Mouse (Mus musculus): ENCODE data around the gene Akap11.

Akap11 gene

DNA sequence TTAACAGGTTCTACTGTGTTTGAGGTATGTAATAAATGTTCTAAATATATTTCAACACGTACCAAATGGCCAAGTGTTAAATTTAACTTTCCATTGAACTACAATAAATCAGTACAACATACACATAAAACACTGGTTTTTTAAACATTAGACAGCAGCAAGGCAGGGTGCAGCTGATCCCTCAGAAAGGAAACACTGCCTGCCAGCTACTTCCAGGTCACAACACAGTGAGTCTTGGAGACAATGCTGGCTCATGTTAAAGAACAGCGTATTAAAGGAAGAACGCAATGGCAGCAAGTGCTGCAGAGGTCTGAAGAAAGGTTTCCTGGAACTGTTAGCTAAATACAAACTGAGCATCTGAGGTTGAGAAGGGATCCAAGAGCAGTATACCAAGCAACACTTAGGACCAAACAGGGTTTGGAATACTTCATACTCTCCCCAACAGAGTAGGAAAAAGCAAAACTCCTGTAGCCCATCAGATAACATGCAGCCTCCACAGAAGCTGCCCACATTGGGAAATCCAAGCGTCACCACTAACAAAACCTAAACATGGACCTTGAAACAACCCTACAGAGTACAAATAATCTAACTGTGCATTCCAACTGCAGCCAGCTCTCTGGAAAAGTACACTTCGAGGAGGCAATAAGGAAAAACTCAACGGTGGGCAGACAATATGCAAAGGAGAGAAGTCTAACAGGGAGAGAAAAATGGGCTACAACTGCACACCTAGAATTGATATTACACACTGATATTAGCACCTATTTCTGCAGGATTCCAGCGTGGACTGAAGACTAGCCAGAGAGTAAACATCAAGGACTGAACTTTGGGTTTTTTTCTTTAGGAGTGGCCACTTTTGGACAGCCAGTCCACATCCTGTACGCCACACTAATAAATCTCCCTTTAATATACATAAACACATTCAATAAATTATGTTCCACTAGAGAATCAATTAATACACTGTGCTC is 7.9 kb downstream of the Akap11 start:
- DNase-seq (ENCODE audit: extremely low read depth, low read depth), result no peak

DNA sequence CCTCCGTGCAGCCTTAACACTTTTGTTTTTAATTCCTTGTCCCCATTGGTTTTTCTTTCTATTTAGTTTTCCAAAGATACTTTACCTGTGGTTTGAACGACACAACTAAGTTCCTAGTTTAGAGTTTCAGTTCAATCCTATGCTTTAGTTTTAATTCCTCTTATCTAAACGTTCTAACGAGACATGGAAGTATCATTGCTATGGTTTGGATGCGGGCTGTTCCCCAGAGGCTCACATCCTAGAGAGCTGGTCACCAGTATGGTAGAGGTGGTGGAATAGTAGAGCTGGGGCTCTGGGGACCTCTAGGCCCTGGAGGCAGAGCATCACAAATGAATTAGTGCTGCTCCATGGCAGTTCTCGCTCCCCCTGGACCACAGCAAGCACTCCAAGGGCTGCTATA is 9.7 kb downstream of the Akap11 start:
- DNase-seq (ENCODE audit: extremely low read depth, low read depth), result no peak

DNA sequence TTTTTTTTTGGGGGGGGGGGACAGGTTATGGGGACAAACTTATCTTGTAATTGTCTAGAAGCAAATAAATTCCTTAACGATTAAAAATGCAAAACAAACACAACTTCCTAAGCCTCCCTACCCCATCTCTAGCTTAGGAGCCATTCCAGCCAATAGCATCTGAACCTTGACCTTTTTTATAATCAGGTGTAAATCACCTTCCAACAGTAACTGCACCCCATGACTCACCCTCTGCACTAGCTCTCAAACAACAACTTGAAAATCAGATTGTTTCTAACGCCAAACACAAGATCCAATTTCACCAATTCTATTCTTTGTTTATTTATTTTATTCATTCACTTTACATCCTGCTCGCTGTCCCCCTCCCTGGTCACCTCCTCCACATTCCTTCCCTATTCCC is 10.1 kb downstream of the Akap11 start:
- no peak for DNase-seq (ENCODE audit: extremely low read depth, low read depth)

DNA sequence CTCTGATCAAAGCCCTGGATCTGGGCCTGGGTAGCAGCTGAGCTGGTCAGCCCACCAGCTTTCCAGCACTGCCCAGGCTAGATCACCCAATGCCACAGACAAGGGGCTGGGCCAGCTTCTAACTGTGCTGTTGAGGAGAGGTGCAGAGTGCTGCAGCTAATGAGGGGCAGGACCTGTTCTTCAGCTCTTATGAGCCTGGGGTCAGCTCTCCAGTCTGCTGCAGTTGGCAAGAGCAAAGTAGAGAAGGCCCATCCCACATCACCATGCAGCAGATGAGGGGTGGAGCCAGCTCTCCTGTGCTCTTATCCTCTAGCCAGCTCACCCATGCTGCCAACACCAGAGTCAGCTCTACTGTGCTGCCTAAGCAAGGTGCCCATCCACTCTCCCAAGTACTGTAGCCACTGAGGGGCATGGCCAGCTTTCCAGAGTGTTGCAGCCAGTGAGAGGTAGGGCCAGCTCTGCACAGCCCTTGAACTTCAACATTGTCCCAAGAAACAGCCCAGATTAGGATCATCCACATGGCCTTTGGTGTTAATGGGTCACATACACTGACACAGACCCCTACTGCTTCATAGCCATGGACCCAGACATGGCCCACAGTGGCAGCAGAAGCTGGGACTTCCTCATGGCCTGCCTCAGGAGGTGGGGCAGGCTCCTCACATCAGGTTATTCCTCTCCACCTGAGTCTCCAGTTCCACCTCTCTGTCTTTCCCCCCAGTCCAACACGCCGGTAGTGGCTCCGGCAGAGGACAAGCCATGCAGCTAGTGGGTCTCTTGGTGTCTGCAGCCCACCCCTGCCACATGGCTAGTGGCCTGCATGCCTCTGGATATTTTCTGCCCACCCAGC is 10.8 kb downstream of the Akap11 start:
- DNase-seq (ENCODE audit: extremely low read depth, low read depth), result no peak

DNA sequence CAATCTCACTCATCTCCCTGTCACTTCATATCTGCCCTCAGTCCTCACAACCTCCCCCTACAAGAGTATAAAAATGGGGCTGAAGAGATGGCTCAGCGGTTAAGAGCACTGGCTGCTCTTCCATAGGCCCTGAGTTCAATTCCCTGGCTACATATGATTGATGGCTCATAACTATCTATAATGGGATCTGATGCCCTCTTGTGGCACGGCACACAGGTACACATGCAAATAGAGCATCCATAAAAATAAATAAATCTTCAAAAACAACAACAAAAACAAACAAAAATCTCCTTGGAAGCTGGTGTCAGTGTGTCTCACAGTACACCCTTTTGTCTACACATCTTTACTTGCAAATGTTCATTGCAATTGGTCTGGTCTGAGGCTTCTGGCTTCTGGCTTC is 11.5 kb downstream of the Akap11 start:
- DNase-seq (ENCODE audit: extremely low read depth, low read depth), result no peak

DNA sequence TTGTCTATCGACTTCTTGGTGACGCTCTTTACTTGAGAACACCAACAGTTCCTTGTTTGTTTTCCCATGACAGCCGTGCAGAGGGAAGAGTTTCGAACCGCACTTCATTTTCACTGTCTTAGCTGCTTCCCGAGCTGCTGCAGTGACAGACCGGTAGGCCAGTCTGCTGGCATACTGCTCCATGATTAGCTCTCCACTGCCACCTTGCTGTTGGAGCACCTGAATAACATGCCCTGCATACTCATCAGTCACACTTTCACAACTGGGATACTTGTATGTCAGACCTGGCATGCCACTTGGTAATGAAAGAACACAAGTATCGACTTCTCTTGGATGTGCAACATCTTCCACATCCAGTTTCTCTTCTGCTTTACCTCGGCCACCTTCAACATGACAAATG is 25.9 kb downstream of the Akap11 start:
- no peak for DNase-seq (ENCODE audit: extremely low read depth, low read depth)

DNA sequence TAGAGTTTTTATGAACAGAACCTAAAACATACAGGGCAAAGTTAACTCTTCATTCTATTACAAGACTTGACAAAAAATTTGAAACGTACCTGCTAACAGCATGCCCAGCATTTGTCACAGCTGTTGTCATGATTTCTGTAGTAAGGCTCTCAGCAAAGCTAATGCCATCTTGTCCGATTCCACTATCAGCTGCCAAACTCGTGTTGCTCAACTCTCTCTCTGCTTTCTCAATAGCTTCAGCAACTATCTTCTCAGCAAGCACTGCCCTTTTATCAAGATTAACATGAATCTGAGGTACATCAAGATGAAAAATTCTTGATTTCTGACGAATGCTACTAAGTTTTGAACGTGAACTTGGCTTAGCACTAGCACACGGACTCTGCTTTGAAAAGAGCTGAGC is 26.8 kb downstream of the Akap11 start:
- DNase-seq (ENCODE audit: extremely low read depth, low read depth), result no peak

DNA sequence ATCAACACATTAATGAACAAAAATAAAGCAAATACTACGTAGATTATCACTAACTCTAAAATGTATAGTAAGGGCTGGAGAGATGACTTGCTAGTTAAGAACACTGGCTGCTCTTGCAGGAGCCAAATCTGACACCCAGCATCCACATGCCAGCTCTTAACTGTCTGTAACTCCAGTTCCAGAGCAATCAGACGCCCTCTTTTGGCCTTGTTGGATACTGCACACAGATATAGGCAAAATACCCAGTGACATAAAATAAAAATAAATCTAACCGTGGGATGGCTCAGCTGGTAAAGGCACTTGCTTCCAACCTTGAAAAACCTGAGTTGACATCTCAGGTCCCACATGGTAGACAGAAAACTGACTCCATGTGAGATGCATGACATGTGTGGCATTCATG is 36.0 kb downstream of the Akap11 start:
- no peak for DNase-seq (ENCODE audit: extremely low read depth, low read depth)

DNA sequence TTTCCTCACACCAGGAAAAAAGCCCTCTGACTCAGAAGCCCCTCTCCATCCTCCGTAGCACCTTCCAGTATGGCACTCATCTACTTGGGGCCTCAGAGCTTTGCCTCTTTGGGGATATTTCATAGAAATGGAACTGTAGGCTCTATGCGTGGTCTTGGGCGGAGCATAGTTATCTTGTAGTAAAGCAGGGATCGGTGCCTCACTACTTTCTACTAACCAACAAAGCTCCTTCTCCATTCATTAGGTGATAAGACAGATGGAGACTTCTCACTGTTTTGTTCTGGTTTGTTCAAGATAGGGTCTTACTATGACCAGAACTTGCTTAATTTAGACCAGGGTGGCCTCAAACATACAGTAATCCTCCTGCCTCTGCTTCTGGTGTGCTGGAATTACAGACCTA is 39.9 kb downstream of the Akap11 start:
- DNase-seq (ENCODE audit: extremely low read depth, low read depth), result no peak

DNA sequence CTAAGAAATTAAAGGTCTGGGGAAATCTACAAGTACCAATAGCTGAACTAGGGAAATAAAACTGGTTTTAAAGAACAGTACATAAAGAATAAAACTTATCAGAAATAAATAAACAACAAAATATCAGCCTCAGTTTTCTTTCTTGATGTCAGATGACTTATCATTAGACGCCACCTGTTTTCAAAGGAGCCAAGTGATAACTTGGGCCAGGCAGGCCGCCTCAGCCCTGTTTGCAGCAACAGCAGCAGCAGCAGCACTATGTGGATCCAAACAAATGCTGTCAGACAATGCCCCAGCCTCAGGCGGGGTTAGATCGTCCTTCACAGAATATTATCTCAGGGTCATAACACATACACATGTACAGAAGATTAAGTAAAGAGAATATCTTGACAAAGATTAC is 41.4 kb downstream of the Akap11 start:
- DNase-seq (ENCODE audit: extremely low read depth, low read depth), result no peak

DNA sequence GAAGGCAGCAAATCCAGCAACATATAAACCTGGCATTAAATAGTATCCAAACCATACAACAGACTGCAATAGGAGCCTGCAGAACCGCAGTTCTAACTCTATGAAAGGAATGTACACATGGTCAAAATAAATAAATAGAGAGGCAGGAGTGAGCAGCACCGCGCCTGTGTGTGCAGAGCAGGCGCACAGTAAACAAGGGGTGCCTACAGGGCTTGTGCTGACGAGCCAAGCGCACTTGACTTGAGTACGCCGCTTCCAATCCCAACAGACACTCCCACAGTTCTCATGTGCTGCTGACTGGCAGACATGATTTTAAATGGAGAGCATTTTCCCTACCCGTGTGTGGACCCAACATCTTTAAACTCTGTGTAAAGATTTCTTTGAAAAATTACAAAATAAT is 44.0 kb downstream of the Akap11 start:
- no peak for DNase-seq (ENCODE audit: extremely low read depth, low read depth)

DNA sequence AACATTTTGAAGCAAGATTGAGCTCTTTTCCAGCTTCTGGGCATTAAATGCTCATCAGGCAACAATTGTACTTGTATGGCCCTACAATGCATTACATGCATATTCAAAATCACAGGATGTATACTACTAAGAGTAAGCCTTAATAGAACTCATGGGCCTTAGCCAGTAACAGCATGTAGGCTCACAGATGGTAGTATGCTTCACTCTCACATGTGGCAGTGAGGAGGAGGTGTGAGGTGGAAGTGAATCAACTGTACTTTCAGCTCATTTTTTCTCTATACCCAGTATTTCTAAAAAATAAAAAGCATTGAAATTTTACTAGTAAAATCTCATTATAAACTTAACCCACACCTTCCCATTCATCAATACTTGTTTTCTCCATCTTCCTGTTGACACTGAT is 45.2 kb downstream of the Akap11 start:
- DNase-seq (ENCODE audit: extremely low read depth, low read depth), result no peak

DNA sequence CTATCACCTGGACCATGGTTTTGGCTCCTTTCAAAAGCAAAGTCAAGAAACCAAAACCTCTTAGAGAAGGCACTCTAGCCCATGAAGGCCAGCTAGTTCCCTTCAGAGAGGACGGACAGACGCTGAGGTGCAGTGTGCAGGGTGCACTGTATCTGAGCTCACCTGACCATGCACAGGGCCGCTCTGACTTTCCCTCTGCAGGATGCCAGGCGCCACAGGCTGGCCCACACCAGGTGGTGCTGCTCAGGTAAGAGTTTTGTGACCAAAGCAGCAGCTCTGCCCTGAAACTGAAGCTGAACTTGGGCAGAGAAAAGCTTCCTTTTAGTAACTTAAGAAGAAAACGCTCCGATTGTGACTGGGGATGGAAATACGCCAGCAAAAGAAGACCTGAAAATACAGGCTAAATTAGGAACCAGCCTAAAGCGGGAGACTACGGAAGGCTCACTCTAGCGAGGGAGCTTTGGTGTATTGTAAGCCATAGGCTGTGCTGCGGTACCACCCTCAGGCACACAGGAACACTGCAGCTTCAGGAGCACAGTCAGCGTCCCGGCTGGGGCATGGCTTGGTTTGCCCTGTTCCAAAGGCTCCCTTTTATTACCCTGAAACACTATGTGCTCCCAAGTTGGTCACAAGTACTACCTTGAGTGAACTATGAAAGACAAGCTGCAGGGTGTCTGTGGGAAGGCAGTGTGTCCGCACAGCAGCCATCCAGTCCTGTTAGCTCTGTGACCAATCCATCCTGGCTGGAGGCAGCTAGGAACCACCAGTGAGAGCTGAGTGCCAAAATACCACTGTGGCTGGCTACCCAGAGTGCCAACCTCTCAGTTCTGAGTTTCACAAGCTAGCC is 54.0 kb downstream of the Akap11 start:
- DNase-seq (ENCODE audit: extremely low read depth, low read depth), result no peak

DNA sequence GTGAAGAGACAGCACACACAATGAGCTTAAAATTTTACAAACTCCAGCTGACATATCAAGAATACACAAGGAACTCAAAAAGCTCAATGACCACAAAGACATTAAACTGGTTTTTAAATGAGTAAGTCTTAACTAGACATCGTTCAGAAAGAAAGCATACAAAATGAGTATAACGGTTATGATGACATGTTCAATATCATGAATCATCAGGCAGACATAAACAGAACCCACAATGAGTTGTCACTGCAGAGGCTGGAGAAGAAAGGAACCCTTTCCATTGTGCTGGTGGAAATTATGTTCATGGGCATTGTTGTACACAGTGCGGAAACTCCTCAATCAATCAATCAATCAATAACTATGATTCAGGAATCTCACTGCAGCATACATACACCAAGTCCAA is 62.5 kb downstream of the Akap11 start:
- DNase-seq (ENCODE audit: extremely low read depth, low read depth), result no peak

DNA sequence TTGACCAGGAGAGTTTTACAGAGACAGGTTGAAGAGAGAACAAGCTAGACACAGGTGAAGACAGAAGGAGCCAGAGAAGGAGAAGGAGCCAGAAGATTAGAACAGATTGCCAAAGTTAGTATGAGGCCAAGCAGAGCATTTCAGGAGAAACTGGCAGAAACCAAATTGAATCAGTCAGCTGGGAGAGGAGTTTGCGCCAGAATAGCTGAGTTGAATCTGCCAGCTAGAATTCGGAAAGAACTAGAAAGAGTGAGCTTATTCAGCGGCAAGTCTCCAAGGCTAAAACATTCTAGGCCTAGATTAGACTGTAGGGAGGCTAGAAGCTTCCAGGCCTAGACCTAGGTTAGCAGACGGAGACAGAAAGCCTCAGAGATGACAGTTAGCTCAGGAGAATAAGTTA is 65.9 kb downstream of the Akap11 start:
- no peak for DNase-seq (ENCODE audit: extremely low read depth, low read depth)

DNA sequence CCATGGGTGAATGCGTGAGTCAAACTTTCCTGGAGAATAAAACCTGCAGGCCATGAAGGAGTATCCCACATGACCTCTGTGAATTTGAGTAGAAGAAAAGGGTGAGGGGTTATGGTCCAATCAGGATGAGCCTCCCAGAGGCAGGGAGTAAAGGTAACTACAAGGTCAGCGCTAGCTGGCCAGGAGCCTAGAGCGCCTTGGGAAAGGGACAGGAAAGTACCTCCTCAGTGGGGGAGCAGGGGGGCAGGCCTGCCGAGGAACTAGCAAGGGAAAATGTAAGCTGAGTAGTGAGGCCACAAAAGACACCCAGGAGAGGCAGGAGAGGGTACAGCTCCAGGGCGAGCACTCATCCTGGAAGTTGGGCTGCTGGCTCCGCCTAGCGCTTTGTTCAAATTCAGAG is 67.6 kb downstream of the Akap11 start:
- DNase-seq (ENCODE audit: extremely low read depth, low read depth), result no peak

DNA sequence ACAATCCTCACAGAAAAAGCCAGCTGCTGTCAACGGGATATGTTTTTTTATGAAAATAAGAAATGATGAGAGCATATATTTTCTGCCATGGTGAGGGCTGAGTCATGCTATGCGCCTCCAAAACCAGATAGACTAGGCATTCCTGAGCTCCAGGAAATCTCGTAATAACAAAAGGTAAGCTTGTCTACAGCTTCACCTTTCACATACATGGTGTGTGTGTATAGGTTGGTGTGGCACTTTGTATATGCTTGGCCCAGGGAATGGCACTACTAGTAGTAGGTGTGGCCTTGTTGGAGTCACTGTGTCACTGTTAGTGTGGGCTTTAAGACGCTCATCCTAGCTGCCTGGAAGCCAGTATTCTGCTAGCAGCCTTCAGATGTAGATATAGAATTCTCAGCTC is 68.6 kb downstream of the Akap11 start:
- DNase-seq (ENCODE audit: extremely low read depth, low read depth), result no peak

DNA sequence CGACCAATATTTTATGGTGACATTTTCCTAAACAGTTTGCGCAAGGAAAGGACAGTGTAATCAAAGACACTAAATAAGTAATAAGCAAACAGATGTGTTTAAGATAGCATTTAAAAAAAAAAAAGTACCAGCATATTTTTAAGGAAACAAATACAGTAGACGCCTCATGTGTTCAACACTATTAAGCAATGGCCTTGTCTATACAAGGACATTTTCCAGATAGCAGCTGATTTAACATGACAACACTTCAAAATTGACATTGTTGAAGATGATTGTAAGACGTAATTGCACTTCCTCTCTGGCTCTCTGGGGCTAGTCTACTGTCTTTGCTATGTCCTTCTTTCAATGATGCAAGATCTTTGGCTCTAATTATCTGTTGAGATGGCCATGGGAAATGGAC is 72.3 kb downstream of the Akap11 start:
- DNase-seq (ENCODE audit: extremely low read depth, low read depth), result no peak

DNA sequence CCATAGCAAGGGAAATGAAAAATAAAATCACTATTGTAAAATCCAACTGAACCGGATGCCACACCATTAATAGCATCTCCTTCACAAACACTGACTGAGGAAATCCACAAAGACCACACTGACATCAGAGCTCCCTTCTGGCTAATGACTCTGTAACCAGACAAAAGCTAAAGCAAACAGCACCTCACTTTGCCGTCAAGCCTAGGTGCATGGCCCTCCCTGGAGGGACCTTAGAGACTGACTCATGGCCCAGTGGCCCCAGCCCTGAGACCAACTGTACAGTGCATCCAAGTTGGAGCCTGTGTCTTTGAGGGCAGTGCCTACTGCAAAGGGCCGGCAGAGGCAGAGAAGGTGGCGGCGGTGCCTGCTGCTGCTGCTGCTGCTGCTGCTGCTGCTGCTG is 77.5 kb downstream of the Akap11 start:
- no peak for DNase-seq (ENCODE audit: extremely low read depth, low read depth)

DNA sequence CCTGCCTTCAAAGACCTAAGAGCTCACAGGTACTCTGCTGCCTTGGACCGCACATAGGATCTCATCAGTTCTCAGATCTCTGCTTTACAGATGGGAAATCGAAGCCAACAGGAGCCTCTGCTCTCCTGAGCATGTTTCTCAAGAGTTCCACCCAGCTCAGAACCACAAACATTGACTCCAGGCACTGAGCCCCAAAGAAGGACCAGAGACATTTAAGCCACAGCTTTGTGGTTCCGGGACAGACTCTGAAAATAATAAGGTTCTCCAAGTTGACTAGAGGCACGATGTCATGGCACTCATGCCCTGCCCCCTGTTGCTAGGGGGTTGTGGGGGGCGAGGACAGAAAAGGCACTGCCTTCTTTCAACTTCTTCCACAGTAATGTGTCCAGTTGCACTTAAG is 77.9 kb downstream of the Akap11 start:
- no peak for DNase-seq (ENCODE audit: extremely low read depth, low read depth)

DNA sequence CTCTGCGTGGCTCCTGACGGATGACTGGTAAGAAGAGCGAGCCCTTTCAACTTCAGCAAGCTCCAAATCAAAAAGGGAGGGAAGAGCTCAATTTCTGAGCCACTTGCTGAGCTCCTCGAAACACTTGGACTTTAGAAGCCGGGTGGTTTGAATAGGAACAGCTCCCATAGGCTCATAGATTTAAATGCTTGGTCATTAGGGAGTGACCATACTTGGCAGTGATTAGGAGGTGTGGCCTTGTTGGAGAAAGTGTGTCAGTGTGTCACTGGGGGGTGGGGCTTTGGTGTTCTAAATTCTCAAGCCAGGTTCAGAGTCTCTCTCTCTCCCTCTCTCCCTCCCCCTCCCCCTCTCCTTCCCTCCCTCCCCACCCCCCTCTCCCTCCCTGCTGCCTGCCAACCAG is 81.6 kb downstream of the Akap11 start:
- no peak for DNase-seq (ENCODE audit: extremely low read depth, low read depth)

Measured in MEL-GATA-1-ER (cell line).